Mouse (Mus musculus) brain, adult 2 months (tissue): ENCODE data around the gene Rap1b.

Experiments used
- DNase-seq: peaks from one replicate; pipeline ENCODE4 v3.0.0; 2011; ENCODE audit warnings: low read depth, low spot score

Rap1b gene

GRCm38 (mm10) chr10:117818600-117818999 lies 27.2 kb downstream of the Rap1b start:
- DNase-seq: no peak

GRCm38 (mm10) chr10:117816721-117817120 lies 29.1 kb downstream of the Rap1b start:
- DNase-seq: no peak

- no peak for DNase-seq
Observed at GRCm38 (mm10) chr10:117812501-117812900, 33.3 kb downstream of the Rap1b start.

GRCm38 (mm10) chr10:117811555-117811954 lies 34.3 kb downstream of the Rap1b start:
- no peak for DNase-seq

DNA sequence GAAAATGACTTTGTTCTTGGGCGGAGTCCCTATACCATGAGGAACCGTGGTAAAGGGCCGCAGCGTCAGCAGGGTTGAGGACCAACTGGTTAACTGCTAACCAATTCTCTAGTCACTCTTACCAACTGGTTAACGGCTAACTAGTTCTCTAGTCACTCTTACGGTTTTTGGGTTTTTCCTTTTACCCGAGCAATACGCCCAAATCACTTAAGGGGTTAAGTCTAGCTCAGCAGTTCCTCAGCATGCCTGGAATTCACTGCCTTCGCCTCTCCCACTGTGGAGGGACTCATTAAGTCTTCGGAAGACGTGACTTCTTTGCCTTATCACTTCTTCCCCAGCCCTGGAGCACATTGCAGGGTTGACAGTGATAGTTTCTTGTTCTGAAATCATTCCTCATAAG lies 35.3 kb downstream of the Rap1b start:
- DNase-seq: no peak

DNA sequence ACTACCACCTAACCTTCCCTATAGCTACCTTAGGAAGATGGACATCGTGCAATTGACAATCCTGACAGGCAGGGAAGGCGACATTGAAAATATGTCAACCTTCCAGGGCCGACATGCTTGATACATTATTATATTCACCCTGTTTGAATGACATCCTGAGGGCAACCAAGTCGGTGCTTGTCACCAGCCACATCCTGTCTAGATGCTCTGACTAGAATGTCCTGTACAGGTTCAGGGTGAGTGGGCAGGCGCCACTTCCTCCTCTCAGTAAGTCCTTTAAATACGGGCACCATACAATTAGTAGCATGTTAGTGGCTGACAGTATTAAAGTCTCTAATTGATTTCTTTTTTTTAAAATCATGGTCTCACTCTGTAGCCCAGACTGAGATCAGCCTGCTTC lies 37.8 kb downstream of the Rap1b start:
- DNase-seq: no peak

DNA sequence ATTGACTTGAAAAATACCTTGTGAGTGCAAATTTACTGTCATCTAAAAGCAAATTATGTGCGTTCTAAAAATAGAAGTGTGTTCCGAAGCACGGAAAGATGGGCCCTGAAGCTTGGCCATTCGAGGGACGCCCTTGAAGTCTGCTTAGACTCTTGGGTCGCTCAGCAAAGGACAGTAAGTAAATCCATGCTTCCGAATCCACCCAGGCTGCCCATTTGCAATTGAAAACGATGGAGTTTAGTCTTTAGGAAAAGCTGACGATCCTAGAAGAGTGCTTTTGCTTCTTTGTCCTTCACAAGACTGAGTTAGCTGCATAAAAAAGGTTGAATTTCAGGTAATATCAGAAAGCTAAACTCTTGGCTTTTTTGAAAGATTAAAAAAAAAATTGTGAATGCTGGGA lies 39.9 kb downstream of the Rap1b start:
- no peak for DNase-seq

- DNase-seq: no peak
Observed at GRCm38 (mm10) chr10:117803870-117804850, 41.7 kb downstream of the Rap1b start.

GRCm38 (mm10) chr10:117801886-117802285 lies 43.9 kb downstream of the Rap1b start:
- no peak for DNase-seq

GRCm38 (mm10) chr10:117799806-117800205 lies 46.0 kb downstream of the Rap1b start:
- no peak for DNase-seq

DNA sequence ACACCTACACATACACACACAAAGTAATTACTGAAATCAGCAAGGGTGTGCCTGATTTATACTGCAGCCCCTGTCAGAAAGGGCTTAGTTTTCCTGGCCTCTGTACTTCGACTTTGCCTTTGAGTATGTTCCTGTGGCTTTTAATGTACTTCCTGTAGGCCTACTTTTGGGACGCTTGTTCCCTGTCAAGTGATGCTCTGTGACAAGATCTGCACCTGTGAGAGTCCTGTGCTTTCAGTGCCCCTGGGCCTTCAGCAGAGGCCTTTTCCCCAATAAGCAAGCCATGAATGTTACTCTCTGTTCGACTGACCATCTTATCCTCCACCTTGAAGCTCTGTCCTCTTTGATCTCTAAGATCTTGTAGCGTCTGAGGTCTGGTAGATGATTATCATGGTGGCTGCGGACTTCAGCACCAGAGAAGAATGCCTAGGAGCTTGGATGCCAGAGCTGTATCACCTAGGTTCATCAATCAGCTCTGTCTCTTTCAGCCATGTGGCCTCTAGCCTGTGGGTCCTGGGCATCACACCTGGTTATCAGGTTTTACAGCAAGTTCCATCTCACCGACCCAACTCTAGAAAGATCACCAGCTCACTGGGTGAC lies 47.3 kb downstream of the Rap1b start:
- no peak for DNase-seq

GRCm38 (mm10) chr10:117797684-117798083 lies 48.2 kb downstream of the Rap1b start:
- DNase-seq: no peak

GRCm38 (mm10) chr10:117797106-117797505 lies 48.7 kb downstream of the Rap1b start:
- no peak for DNase-seq

DNA sequence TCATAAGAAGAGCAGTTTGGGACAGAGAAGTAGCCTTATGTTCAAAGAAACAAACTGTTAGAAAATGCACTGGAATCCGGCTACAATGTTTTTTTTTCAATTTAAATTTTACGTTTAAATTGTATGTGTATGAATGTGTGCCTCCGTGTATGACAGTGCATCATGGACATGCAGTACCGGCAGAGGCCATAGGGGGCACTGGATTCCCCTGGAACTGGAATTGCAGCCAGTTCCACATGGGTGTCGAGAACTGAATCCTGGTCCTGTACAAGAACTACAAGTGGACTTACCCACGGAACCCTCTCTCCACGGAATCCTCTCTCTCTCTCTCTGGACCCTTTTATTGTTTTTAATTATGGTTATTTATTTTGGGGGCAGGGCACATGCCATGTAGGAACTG lies 49.7 kb downstream of the Rap1b start:
- DNase-seq: no peak

GRCm38 (mm10) chr10:117795206-117795605 lies 50.6 kb downstream of the Rap1b start:
- DNase-seq: no peak

DNA sequence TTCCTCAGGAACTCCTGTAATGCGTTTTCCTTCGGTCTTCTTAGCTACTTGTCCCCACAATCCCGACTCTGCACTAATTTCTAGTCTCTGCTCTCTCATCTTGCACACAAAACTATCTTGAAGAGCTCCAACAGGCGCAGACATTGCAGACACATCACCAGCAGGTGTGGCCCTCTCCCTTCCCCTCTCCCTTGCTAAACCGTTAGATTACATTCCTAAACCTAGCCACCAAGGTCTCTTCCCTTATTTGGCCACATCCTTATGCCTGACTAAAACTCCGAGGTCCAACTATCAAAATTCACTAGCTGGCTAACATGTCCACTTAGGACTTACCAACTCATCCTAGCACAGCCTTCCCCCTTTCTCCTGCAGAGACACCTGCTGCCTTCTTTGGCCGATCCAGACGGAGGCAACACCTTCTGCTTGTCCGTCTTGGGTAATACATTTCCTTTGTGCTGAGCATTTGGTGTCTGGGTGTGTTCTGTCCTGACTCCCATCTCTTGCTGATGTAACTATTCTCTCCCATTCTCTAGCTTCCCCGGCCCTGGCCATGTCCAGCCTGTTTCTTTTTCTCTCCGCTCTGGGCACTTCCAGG lies 52.3 kb downstream of the Rap1b start:
- peak; percentile 7 for DNase-seq

GRCm38 (mm10) chr10:117792141-117793091 lies 53.4 kb downstream of the Rap1b start, which contains the start of gene Nup107:
Gene Nup107, minus strand, starts transcription at chr10:117792705.
- peak; percentile 99 for DNase-seq

DNA sequence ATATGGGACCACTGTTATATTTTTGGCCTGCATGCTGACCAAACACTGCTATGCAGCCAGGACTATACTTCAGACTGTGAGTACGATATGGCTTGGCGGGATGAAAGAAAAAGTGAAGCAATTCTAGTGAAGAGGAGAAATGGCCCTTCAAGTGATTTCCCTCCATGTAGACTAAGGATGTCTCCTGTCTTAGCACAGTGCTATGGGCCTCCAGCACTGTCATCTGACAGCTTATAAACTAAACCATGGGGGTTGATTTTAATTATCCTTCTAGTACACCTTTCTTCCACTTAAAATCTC lies 54.7 kb downstream of the Rap1b start:
- DNase-seq: no peak

DNA sequence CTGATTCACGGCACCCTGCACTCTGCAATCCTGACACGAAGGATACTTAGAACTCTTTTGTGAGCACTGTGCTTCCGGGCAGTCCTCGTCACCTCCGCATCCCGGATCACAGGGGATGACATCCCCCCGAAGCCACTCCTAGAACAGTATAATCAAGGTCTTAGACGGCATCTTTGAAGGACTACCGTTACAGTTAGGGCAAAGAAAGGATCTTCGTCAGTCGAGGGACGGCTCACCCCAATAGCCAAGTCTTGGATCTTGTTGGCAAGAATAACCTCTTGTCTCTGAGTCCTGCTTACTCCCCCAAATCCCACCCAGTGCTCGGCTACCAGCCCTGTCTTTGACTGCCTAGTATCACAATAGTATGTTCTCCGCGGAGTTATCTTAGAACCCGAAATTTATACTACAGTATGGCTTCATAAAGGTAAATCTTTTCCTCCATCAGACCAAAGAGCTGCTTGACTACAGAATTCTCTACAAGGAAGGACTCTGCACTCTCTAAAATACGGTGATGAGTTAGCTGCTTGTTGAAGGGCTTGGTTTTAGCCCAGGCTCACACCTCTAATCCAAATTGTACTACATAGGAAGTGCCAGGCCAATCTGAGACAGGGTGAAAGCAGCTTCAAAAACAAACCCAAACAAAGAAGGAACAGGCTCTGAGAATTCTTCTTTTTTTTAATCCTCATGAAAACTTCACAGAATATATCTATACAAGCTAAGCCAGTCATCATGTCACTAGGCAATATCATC lies 55.2 kb downstream of the Rap1b start:
- DNase-seq: no peak

DNA sequence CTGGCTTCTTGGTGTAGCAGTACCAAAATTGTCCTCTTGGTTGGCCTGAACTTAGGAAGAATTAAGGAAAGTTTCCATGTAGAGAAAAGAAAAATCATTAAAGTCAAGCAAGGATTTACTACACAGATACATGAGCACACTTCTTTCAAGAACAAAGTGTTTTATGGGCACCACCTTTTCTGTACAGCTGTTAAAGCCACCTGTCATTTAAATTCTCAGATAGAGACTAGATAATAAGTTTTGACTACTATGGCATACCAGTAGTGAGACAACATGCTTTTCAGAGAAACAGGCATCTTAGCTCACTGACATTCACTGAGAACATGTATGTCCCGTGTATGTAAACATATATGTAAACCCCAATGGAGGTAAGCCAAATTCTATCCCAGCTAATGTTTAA lies 55.8 kb downstream of the Rap1b start:
- DNase-seq: no peak

GRCm38 (mm10) chr10:117784646-117785045 lies 61.2 kb downstream of the Rap1b start:
- no peak for DNase-seq
